Mouse (Mus musculus): ENCODE data around the gene Myom3. TPM values are rescaled to one million over a fixed set of nuclear protein-coding genes. Genes with fewer than 3 reads are reported as not detected.
A peak's percentile ranks its signal among the peaks of the same experiment; 100 is the strongest.

Gene Myom3
- polyA plus RNA-seq, 1 experiment, result 0.40 TPM

DNA sequence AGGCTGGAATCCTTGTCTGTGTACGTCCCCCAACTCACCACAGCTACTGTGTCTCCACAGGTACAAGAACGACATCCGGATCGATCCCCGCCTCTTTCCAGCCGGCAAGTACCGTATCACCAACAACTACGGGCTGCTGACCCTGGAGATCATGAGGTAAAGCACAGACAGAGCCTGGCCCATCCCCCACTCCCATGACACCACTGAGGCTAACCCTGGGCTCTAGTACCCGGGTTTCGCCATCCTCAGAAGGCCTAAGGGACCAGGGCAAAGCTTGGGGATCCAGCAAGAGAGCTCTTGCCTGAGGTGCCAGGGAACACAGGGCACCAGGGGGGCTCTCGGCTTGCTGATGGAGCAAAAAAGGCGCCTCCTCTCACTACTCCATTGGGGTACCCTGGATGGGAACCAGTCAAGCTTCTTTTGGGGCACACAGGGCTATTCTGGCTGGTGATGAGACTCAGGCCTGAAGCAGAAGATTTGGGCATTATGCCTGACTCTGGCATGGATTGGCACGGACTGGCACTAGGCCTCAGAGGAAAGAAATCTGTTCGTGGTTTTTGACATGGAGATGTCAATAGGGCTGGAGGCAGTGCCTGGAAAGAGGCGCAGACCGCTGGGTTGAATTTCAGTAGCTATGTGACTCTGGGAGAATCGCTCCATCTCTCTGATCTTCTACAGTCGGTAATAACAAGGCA, 11.2 kb downstream of the Myom3 start:
- no peaks in the 10 kb centered on the region for H3K36me3 ChIP-seq (ENCODE audit: control insufficient read depth, insufficient read depth)
- peaks cover 9% of the 10 kb centered on the region for H3K27me3 ChIP-seq (ENCODE audit: control insufficient read depth, insufficient read depth, insufficient read length)
- no peaks in the 10 kb centered on the region for H3K79me2 ChIP-seq (ENCODE audit: control insufficient read depth, insufficient read depth)
- no peaks in the 10 kb centered on the region for H3K79me3 ChIP-seq (ENCODE audit: low read depth)
- no peak overlapping the region for H3ac ChIP-seq (ENCODE audit: control insufficient read depth, insufficient read length, low read depth)
- no peak overlapping the region for H3K4me3 ChIP-seq (ENCODE audit: insufficient read depth, poor library complexity, severe bottlenecking)
- TF ChIP-seq MAX (IDR thresholded peaks at IDR 0.05) (no peak), MYOD1 (IDR thresholded peaks at IDR 0.05; ENCODE audit: control insufficient read depth, insufficient read length, low read depth) (no peak), CTCF (IDR thresholded peaks at IDR 0.05; ENCODE audit: control insufficient read depth, insufficient read depth, insufficient read length) (no peak), MYOG (IDR thresholded peaks at IDR 0.05; ENCODE audit: control insufficient read depth, extremely low read depth, insufficient read length) (no peak), CEBPB (IDR thresholded peaks at IDR 0.05; ENCODE audit: low read depth) (no peak), USF1 (IDR thresholded peaks at IDR 0.05; ENCODE audit: low read depth) (no peak), FOSL1 (IDR thresholded peaks at IDR 0.05; ENCODE audit: insufficient read depth, low read length, poor library complexity, severe bottlenecking) (no peak)

DNA sequence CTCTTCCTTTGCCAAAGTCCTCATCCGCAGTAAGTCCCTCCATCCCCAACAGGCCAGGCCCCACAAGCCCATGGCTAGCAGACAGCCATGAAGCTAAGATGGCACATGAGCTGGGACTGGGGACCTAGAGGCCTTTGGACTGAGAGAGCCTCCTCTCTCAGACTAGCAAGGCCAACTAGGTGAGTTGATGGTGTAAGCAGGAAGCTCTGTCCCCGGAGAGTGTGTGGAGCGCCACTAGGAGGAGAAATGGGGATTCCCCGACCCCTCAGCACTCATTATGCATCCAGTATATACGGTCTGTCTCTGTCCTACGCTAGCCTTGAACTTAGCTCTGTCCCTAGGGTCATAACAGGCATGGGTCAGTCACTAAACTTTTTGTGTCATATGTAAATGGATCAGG, 12.1 kb downstream of the Myom3 start:
- no peaks in the 10 kb centered on the region for H3K79me3 ChIP-seq (ENCODE audit: low read depth)
- H3K79me2 ChIP-seq (ENCODE audit: control insufficient read depth, insufficient read depth), result no peaks in the 10 kb centered on the region
- TF ChIP-seq FOSL1 (IDR thresholded peaks at IDR 0.05; ENCODE audit: insufficient read depth, low read length, poor library complexity, severe bottlenecking) (no peak), MYOG (IDR thresholded peaks at IDR 0.05; ENCODE audit: control insufficient read depth, extremely low read depth, insufficient read length) (no peak), USF1 (IDR thresholded peaks at IDR 0.05; ENCODE audit: low read depth) (no peak), CTCF (IDR thresholded peaks at IDR 0.05; ENCODE audit: control insufficient read depth, insufficient read depth, insufficient read length) (no peak), MAX (IDR thresholded peaks at IDR 0.05) (no peak), CEBPB (IDR thresholded peaks at IDR 0.05; ENCODE audit: low read depth) (no peak), MYOD1 (IDR thresholded peaks at IDR 0.05; ENCODE audit: control insufficient read depth, insufficient read length, low read depth) (no peak)
- peaks cover 9% of the 10 kb centered on the region for H3K27me3 ChIP-seq (ENCODE audit: control insufficient read depth, insufficient read depth, insufficient read length)
- H3K36me3 ChIP-seq (ENCODE audit: control insufficient read depth, insufficient read depth), result no peaks in the 10 kb centered on the region
- H3K4me3 ChIP-seq (ENCODE audit: insufficient read depth, poor library complexity, severe bottlenecking), result no peak overlapping the region
- no peak overlapping the region for H3ac ChIP-seq (ENCODE audit: control insufficient read depth, insufficient read length, low read depth)

DNA sequence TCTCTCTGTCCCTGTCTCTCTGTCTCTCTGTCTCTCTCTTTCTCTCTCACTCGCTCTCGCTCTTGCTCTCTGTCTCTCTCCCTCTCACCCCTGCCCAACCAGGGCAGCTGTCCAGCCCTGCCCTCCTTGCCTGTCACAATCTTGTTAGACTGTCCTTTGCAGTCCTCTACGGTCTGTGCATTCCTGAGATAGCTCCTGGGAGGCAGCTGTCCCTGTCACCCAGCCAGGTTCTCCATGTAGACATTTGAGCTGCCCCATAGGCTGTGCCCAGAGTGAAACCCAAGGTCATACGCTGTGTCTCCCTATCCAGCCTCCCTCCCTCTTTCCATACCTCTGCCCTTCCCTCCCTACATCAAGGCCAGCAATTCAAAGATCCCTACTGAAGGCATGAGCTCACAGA, 13.2 kb downstream of the Myom3 start:
- peaks cover 14% of the 10 kb centered on the region for H3K27me3 ChIP-seq (ENCODE audit: control insufficient read depth, insufficient read depth, insufficient read length)
- no peak for TF ChIP-seq FOSL1 (IDR thresholded peaks at IDR 0.05; ENCODE audit: insufficient read depth, low read length, poor library complexity, severe bottlenecking)
- peak; percentile 29 for TF ChIP-seq MYOD1 (IDR thresholded peaks at IDR 0.05; ENCODE audit: control insufficient read depth, insufficient read length, low read depth)
- H3ac ChIP-seq (ENCODE audit: control insufficient read depth, insufficient read length, low read depth), result no peak overlapping the region
- H3K79me3 ChIP-seq (ENCODE audit: low read depth), result no peaks in the 10 kb centered on the region
- no peaks in the 10 kb centered on the region for H3K36me3 ChIP-seq (ENCODE audit: control insufficient read depth, insufficient read depth)
- no peaks in the 10 kb centered on the region for H3K79me2 ChIP-seq (ENCODE audit: control insufficient read depth, insufficient read depth)
- H3K4me3 ChIP-seq (ENCODE audit: insufficient read depth, poor library complexity, severe bottlenecking), result no peak overlapping the region

DNA sequence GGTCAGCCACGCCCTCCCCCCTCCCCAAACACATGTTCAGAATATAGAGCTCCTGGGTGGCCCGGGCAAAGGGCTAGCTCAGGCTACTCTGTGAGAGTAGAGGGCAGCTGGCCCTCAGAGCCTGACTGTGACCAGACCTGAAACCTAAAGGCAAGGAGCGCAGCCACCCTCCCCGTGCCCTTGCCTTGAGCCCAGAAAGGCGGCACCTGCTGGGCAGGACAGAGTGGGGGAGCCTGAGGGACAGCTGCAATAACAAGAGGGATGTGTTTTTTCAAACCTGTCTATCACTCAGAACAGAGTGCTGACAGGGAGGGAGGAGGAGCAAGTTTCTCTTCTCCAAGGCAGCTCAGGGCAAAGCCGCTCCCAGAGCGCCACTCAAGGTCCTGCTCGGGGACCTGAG, 15.0 kb downstream of the Myom3 start:
- Histone ChIP-seq H3K27me3 (ENCODE audit: control insufficient read depth, insufficient read depth, insufficient read length) (peaks cover 18% of the 10 kb centered on the region), H3K79me3 (ENCODE audit: low read depth) (no peaks in the 10 kb centered on the region), H3K36me3 (ENCODE audit: control insufficient read depth, insufficient read depth) (no peaks in the 10 kb centered on the region), H3K79me2 (ENCODE audit: control insufficient read depth, insufficient read depth) (no peaks in the 10 kb centered on the region), H3K4me3 (ENCODE audit: insufficient read depth, poor library complexity, severe bottlenecking) (no peak overlapping the region), H3ac (ENCODE audit: control insufficient read depth, insufficient read length, low read depth) (no peak overlapping the region)
- no peak for TF ChIP-seq MAX (IDR thresholded peaks at IDR 0.05)
- peak; percentile 65 for TF ChIP-seq MYOD1 (IDR thresholded peaks at IDR 0.05; ENCODE audit: control insufficient read depth, insufficient read length, low read depth)

DNA sequence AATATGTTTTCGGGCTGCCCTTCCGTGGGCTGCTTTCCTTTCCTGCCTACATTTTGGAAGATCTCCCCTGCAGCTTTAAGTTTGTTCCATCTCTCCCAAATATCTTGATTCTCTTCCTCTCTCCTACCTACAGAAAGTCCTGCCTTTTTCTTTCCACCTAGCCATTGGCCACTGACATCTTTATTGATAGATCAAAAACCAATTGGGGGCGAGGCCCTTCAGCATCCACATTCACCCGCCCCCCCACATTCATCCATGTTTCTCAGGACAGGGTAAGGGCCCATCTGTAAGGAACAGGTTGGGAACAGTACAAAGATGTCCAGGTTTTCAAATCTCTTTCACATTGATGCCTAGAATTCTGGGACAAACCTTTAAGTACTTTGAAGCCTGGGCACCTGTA, 17.3 kb downstream of the Myom3 start:
- Histone ChIP-seq H3K79me2 (ENCODE audit: control insufficient read depth, insufficient read depth) (no peaks in the 10 kb centered on the region), H3K4me3 (ENCODE audit: insufficient read depth, poor library complexity, severe bottlenecking) (no peak overlapping the region), H3K79me3 (ENCODE audit: low read depth) (no peaks in the 10 kb centered on the region), H3K27me3 (ENCODE audit: control insufficient read depth, insufficient read depth, insufficient read length) (peaks cover 18% of the 10 kb centered on the region), H3K36me3 (ENCODE audit: control insufficient read depth, insufficient read depth) (no peaks in the 10 kb centered on the region), H3ac (ENCODE audit: control insufficient read depth, insufficient read length, low read depth) (no peak overlapping the region)
- no peak for TF ChIP-seq FOSL1 (IDR thresholded peaks at IDR 0.05; ENCODE audit: insufficient read depth, low read length, poor library complexity, severe bottlenecking)
- TF ChIP-seq MYOD1 (IDR thresholded peaks at IDR 0.05; ENCODE audit: control insufficient read depth, insufficient read length, low read depth), result no peak
- TF ChIP-seq CEBPB (IDR thresholded peaks at IDR 0.05; ENCODE audit: low read depth), result no peak
- no peak for TF ChIP-seq USF1 (IDR thresholded peaks at IDR 0.05; ENCODE audit: low read depth)
- TF ChIP-seq MYOG (IDR thresholded peaks at IDR 0.05; ENCODE audit: control insufficient read depth, extremely low read depth, insufficient read length), result no peak
- no peak for TF ChIP-seq MAX (IDR thresholded peaks at IDR 0.05)
- TF ChIP-seq CTCF (IDR thresholded peaks at IDR 0.05; ENCODE audit: control insufficient read depth, insufficient read depth, insufficient read length), result no peak

DNA sequence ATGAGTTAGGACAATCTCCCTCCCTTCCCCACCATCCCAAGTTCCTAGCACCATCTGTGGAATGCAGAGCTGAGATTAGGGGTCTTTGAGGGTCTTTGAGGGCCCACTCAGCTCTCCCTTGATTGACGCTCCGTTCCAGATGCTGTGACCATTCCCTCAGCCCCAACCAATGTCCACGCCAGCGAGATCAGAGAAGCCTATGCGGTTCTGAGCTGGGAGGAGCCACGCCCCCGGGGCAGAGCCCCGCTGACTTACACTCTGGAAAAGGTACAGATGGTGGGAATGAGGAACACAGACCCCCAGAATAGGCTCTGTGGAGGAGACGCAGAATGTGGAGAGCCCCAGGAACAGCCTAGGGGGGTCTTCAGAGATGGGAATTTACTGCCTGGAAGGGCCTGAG, 20.1 kb downstream of the Myom3 start:
- H3K4me3 ChIP-seq (ENCODE audit: insufficient read depth, poor library complexity, severe bottlenecking), result no peak overlapping the region
- H3K27me3 ChIP-seq (ENCODE audit: control insufficient read depth, insufficient read depth, insufficient read length), result peaks cover 14% of the 10 kb centered on the region
- no peaks in the 10 kb centered on the region for H3K36me3 ChIP-seq (ENCODE audit: control insufficient read depth, insufficient read depth)
- TF ChIP-seq MYOD1 (IDR thresholded peaks at IDR 0.05; ENCODE audit: control insufficient read depth, insufficient read length, low read depth) (no peak), MYOG (IDR thresholded peaks at IDR 0.05; ENCODE audit: control insufficient read depth, extremely low read depth, insufficient read length) (no peak)
- no peaks in the 10 kb centered on the region for H3K79me3 ChIP-seq (ENCODE audit: low read depth)
- no peak overlapping the region for H3ac ChIP-seq (ENCODE audit: control insufficient read depth, insufficient read length, low read depth)
- no peaks in the 10 kb centered on the region for H3K79me2 ChIP-seq (ENCODE audit: control insufficient read depth, insufficient read depth)

All from C2C12 (cell line).